Comparison of ENCODE assay signal across 17 mouse cellular contexts in the genomic region with DNA sequence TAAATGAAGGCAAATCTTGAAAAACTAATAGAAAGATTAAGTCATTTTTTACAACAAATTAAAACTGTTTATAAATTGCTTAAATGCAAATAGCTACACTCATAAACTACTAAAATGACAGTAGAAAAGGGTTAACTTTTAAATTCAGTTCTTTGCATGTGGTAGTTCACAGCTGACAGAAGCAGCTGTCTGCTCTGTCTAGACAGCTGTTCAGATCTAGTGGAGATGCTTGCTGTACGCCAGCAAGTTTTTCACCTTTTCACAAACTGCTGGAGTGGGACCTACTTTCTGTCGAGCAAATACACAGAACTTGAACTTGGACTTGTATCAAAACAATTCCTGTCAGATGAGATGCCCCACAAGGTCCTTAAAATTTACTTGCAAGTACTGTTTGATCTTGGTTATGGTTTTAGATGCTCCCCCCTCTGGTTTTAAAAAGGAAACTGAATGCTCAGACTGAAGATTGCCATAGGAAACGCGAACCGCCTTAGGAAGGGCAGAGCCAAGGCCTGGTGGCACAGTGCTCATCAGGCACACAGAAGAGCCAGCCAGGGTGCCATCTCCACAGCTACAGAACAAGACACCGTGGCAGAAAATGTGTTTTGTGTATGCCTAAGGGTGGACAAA. TPM values are rescaled to one million over a fixed set of nuclear protein-coding genes. Genes with fewer than 3 reads are reported as not detected.
DNase-seq lines count a peak whose midpoint lies in the region; ATAC-seq and TF ChIP-seq lines count a peak whose summit lies in the region.
"Had no signal": no experiment of that assay in that cellular context is flagged by ENCODE, and none has a peak within 500 bp of the region (broad histone marks: within the 10 kb centered on the region; RNA-seq: fewer than 3 reads in every experiment).

No protein-coding gene starts in this region.

- no peaks in the 10 kb centered on the region for H3K36me3 ChIP-seq in midbrain, postnatal 0 days (ENCODE audit: insufficient read depth, low read length)
- H3K36me3 ChIP-seq: embryonic facial prominence, embryonic 15.5 days; forebrain, embryonic 12.5 days had no signal

- H3K4me1 ChIP-seq in midbrain, postnatal 0 days (ENCODE audit: insufficient read depth, low read length): no peaks in the 10 kb centered on the region
- H3K4me1 ChIP-seq: embryonic facial prominence, embryonic 15.5 days; midbrain, embryonic 10.5 days had no signal

- 0 out of 2 replicates have a peak, but pooled peaks have one; percentile 2 for TF ChIP-seq CTCF in layer of hippocampus, adult 2 months (conservative IDR thresholded peaks at IDR 0.05)
- no peak for TF ChIP-seq CTCF in midbrain, postnatal 0 days (IDR thresholded peaks at IDR 0.05)

- 77% methylated on average over 6 of the region's 6 CpGs for WGBS in midbrain, postnatal 0 days

- no peak overlapping the region for H3K27ac ChIP-seq in layer of hippocampus, adult 2 months
- no peak overlapping the region for H3K27ac ChIP-seq in midbrain, postnatal 0 days (ENCODE audit: low read depth, low read length)
- H3K27ac ChIP-seq: embryonic facial prominence, embryonic 15.5 days; forebrain, embryonic 12.5 days; hindbrain, embryonic 14.5 days; limb, embryonic 13.5 days; midbrain, embryonic 10.5 days had no signal

- no peak for ATAC-seq in midbrain, postnatal 0 days (ENCODE audit: low FRiP score)

- H3K9me3 ChIP-seq in midbrain, postnatal 0 days (ENCODE audit: low read length): no peaks in the 10 kb centered on the region
- H3K9me3 ChIP-seq: embryonic facial prominence, embryonic 15.5 days; forebrain, embryonic 12.5 days; limb, embryonic 13.5 days; midbrain, embryonic 10.5 days had no signal

- H3K9ac ChIP-seq in midbrain, postnatal 0 days (replicated peaks; ENCODE audit: low read length, poor library complexity, severe bottlenecking): no peak overlapping the region
- H3K9ac ChIP-seq: embryonic facial prominence, embryonic 15.5 days; forebrain, embryonic 12.5 days; hindbrain, embryonic 14.5 days; limb, embryonic 13.5 days had no signal

- H3K4me2 ChIP-seq in midbrain, postnatal 0 days (ENCODE audit: low read depth, low read length, poor library complexity, severe bottlenecking): no peak overlapping the region
- H3K4me2 ChIP-seq: embryonic facial prominence, embryonic 15.5 days; forebrain, embryonic 12.5 days; hindbrain, embryonic 14.5 days; limb, embryonic 13.5 days had no signal

- no peak for DNase-seq in layer of hippocampus, adult 2 months (ENCODE audit: low spot score in 2 of 2)
- DNase-seq in layer of hippocampus, adult 9-11 months: no peak
- DNase-seq in thymus, postnatal 14 days: peak; percentile 12
- DNase-seq in thymus, postnatal 36 days: no peak
- peak; percentile 48 for DNase-seq in induced T-regulatory cell, adult 2 months (ENCODE audit: low read depth)
- DNase-seq in thymus, postnatal 4 days: peak; percentile 18
- DNase-seq in urinary bladder, adult 18-20 months (ENCODE audit: low spot score in 2 of 2): no peak
- DNase-seq in midbrain, postnatal 0 days (ENCODE audit: low spot score): no peak
- DNase-seq: cerebellum, adult 2 months; heart, postnatal 10 days; kidney, adult 8-10 months; right cerebral cortex, postnatal 14 days had no signal

- H3K4me3 ChIP-seq in layer of hippocampus, adult 2 months: no peak overlapping the region
- H3K4me3 ChIP-seq in midbrain, postnatal 0 days (ENCODE audit: low read depth, low read length): no peak overlapping the region
- H3K4me3 ChIP-seq: embryonic facial prominence, embryonic 15.5 days; forebrain, embryonic 12.5 days; limb, embryonic 13.5 days; midbrain, embryonic 10.5 days had no signal

- H3K27me3 ChIP-seq in midbrain, postnatal 0 days (ENCODE audit: insufficient read depth, low read length): no peaks in the 10 kb centered on the region
- H3K27me3 ChIP-seq: embryonic facial prominence, embryonic 15.5 days; forebrain, embryonic 12.5 days; limb, embryonic 13.5 days had no signal

RNA-seq across cellular contexts. Expression of gene Eef1akmt1, which starts 45.0 kb away (rescaled TPM):
- total RNA-seq in layer of hippocampus, adult 2 months (2021): 10 to 100 TPM; 30.9 to 33.4 TPM
- 26.2 and 39.2 TPM in 2 replicates for total RNA-seq in midbrain, postnatal 0 days (2014; rRNA removed)
- polyA plus RNA-seq in midbrain, postnatal 0 days (2015; fragmentation: Nextera tagmentation; extraction: Ambion mirVana): 63.8 and 73.7 TPM in 2 replicates

RNA-seq across cellular contexts. Expression of gene Xpo4, which starts 48.8 kb away (rescaled TPM):
- total RNA-seq in layer of hippocampus, adult 2 months (2021): 10 to 100 TPM; 14.4 to 15.0 TPM
- total RNA-seq in midbrain, postnatal 0 days (2014; rRNA removed): 11.3 and 19.4 TPM in 2 replicates
- 6.7 and 11.7 TPM in 2 replicates for polyA plus RNA-seq in midbrain, postnatal 0 days (2015; fragmentation: Nextera tagmentation; extraction: Ambion mirVana)

Comparison
In these comparisons a context has a peak if more than half of its experiments do, and no peak if none do; other contexts are left out.
1. DNase-seq: peak in thymus, postnatal 14 days (single experiment), induced T-regulatory cell, adult 2 months (single experiment) and thymus, postnatal 4 days (single experiment); none in layer of hippocampus, adult 2 months (0 of 2), layer of hippocampus, adult 9-11 months (single experiment), thymus, postnatal 36 days (0 of 2), urinary bladder, adult 18-20 months (0 of 2) and midbrain, postnatal 0 days (single experiment).